Mouse (Mus musculus) CH12F3 (cell line): ENCODE measurements at regions not wholly inside any gene's neighbourhood (a gene's known extent, or its start where the extent isn't known, plus 50 kb on each side); places are given as distances from the start of the nearest gene placed in this dataset.

ENCODE experiments used
- in situ Hi-C: fragments of 300-500 bp; cut with MboI; formaldehyde crosslinking; loops from 2 replicates; pipeline ENCODE4 v1.14.3; 2020; ENCODE audit warnings: low sequenced_read_pairs

GRCm38 (mm10) chr3:21497011-21497410 lies 579.4 kb upstream of the Tbl1xr1 start:
- in situ Hi-C loops = no loop called here

- in situ Hi-C loops = no loop called here
Measured at GRCm38 (mm10) chr3:21507655-21508054, 568.8 kb upstream of the Tbl1xr1 start.

GRCm38 (mm10) chr3:21512081-21512480 lies 564.4 kb upstream of the Tbl1xr1 start:
- in situ Hi-C loops = no loop called here

GRCm38 (mm10) chr3:21524426-21524937 lies 552.0 kb upstream of the Tbl1xr1 start:
- in situ Hi-C loops = no loop called here

GRCm38 (mm10) chr3:21530862-21531261 lies 545.6 kb upstream of the Tbl1xr1 start:
- in situ Hi-C loops = no loop called here

GRCm38 (mm10) chr3:21539138-21539537 lies 537.3 kb upstream of the Tbl1xr1 start:
- in situ Hi-C loops = no loop called here

- in situ Hi-C loops = no loop called here
Measured at GRCm38 (mm10) chr3:21544456-21544855, 532.0 kb upstream of the Tbl1xr1 start.

GRCm38 (mm10) chr3:21545156-21545893 lies 531.1 kb upstream of the Tbl1xr1 start:
- in situ Hi-C loops = no loop called here

- in situ Hi-C loops = no loop called here
Measured at GRCm38 (mm10) chr3:21546411-21546810, 530.0 kb upstream of the Tbl1xr1 start.

GRCm38 (mm10) chr3:21549671-21550070 lies 526.8 kb upstream of the Tbl1xr1 start:
- in situ Hi-C loops = no loop called here

GRCm38 (mm10) chr3:21553159-21553758 lies 523.2 kb upstream of the Tbl1xr1 start:
- in situ Hi-C loops = no loop called here

GRCm38 (mm10) chr3:21553859-21554258 lies 522.6 kb upstream of the Tbl1xr1 start:
- in situ Hi-C loops = no loop called here

GRCm38 (mm10) chr3:21557963-21558441 lies 518.5 kb upstream of the Tbl1xr1 start:
- in situ Hi-C loops = no loop called here

- in situ Hi-C loops = no loop called here
Measured at GRCm38 (mm10) chr3:21562771-21563312, 513.6 kb upstream of the Tbl1xr1 start.

- in situ Hi-C loops = no loop called here
Measured at GRCm38 (mm10) chr3:21563454-21563853, 513.0 kb upstream of the Tbl1xr1 start.

- in situ Hi-C loops = no loop called here
Measured at GRCm38 (mm10) chr3:21564211-21564781, 512.2 kb upstream of the Tbl1xr1 start.

GRCm38 (mm10) chr3:21564847-21565485 lies 511.5 kb upstream of the Tbl1xr1 start:
- in situ Hi-C loops = no loop called here

GRCm38 (mm10) chr3:21569721-21570120 lies 506.7 kb upstream of the Tbl1xr1 start:
- in situ Hi-C loops = no loop called here

GRCm38 (mm10) chr3:21578635-21579034 lies 497.8 kb upstream of the Tbl1xr1 start:
- in situ Hi-C loops = no loop called here

- in situ Hi-C loops = no loop called here
Measured at GRCm38 (mm10) chr3:21582122-21582521, 494.3 kb upstream of the Tbl1xr1 start.

GRCm38 (mm10) chr3:21585767-21586166 lies 490.7 kb upstream of the Tbl1xr1 start:
- in situ Hi-C loops = no loop called here
